Mouse (Mus musculus) limb, embryonic 14.5 days (tissue): Measurements from ENCODE around the gene Ifitm3. TPM values are rescaled to one million over a fixed set of nuclear protein-coding genes. Genes with fewer than 3 reads are reported as not detected.

Experiments used
- ATAC-seq: fragments of 200-750 bp; cut with Nextera tagmentation; 2 replicates; pipeline ENCODE4 v1.8.0; 2017; ENCODE audit warnings: low read depth, moderate number of reproducible peaks, moderate TSS enrichment; ENCODE audit not compliant: low FRiP score
- DNase-seq: peaks from one replicate; pipeline ENCODE4 v3.0.0-alpha.2; 2015; ENCODE audit warnings: low spot score
- H3K27ac ChIP-seq: fragments of 300-500 bp; sonication (generic); replicated peaks from 2 replicates; pipeline ENCODE4 v1.5.1; 2014; ENCODE audit warnings: low read depth, mild to moderate bottlenecking, low read length, moderate library complexity, mixed read lengths
- H3K27me3 ChIP-seq: fragments of 300-500 bp; sonication (generic); 2 replicates; pipeline ENCODE4 v1.6.1; 2014; ENCODE audit warnings: low read length, mixed read lengths; ENCODE audit not compliant: control insufficient read depth, insufficient read depth
- H3K36me3 ChIP-seq: fragments of 300-500 bp; sonication (generic); 2 replicates; pipeline ENCODE4 v1.6.1; 2014; ENCODE audit warnings: mild to moderate bottlenecking, low read length, moderate library complexity, mixed read lengths; ENCODE audit not compliant: control insufficient read depth, insufficient read depth
- H3K4me1 ChIP-seq: fragments of 300-500 bp; sonication (generic); 2 replicates; pipeline ENCODE4 v1.6.1; 2014; ENCODE audit warnings: antibody characterized with exemption, low read length, mixed read lengths; ENCODE audit not compliant: control insufficient read depth, insufficient read depth
- H3K4me2 ChIP-seq: fragments of 300-500 bp; sonication (generic); replicated peaks from 2 replicates; pipeline ENCODE4 v1.6.1; 2014; ENCODE audit warnings: low read depth, mild to moderate bottlenecking, low read length, moderate library complexity; ENCODE audit not compliant: severe bottlenecking
- H3K4me3 ChIP-seq: fragments of 300-500 bp; sonication (generic); replicated peaks from 2 replicates; pipeline ENCODE4 v1.5.1; 2014; ENCODE audit warnings: low read length
- H3K9ac ChIP-seq: fragments of 300-500 bp; sonication (generic); 2 replicates; pipeline ENCODE4 v1.6.1; 2014; ENCODE audit warnings: mild to moderate bottlenecking, low read depth, low read length, moderate library complexity; ENCODE audit not compliant: severe bottlenecking
- H3K9me3 ChIP-seq: fragments of 300-500 bp; sonication (generic); 2 replicates; pipeline ENCODE4 v1.6.1; 2016; ENCODE audit warnings: low read length; ENCODE audit not compliant: control insufficient read depth
- POLR2A ChIP-seq: fragments of 200-500 bp; IDR thresholded peaks from 2 replicates; pipeline ENCODE4 v1.8.0; 2012; ENCODE audit warnings: inconsistent platforms, mild to moderate bottlenecking, moderate library complexity, borderline replicate concordance; ENCODE audit not compliant: insufficient read depth, insufficient read length; ENCODE audit errors: extremely low read depth
- WGBS: fragments of 180-500 bp; shearing (Covaris S2); extraction: QIAGEN DNeasy Blood & Tissue Kit; methylation state at CpG from one replicate; pipeline ENCODE4 v1.1.7; 2014; 5-methylcytosine and 5-hydroxymethylcytosine counted together
- polyA plus RNA-seq, 2 experiments: library from polyadenylated mRNA; depleted of rRNA in 1 of 2; stranded (reverse) in 1 of 2; unstranded in 1 of 2; fragments of >200 nt; fragmentation: Nextera tagmentation in 1 of 2; extraction: Ambion mirVana in 1 of 2; gene quantifications; 2 replicates each; pipeline versions ENCODE4 v1.2.1 to v1.2.3; 2012 to 2014

Gene Ifitm3
- polyA plus RNA-seq, 2 experiments = 85.6 to 201 TPM

- ATAC-seq = no peak
- WGBS = 89% methylated on average over 14 of the region's 14 CpGs
- H3K27ac ChIP-seq = no peak overlapping the region
Observed at GRCm38 (mm10) chr7:140991117-140991689, 19.4 kb downstream of the Ifitm3 start.

GRCm38 (mm10) chr7:140990622-140991021, 19.9 kb downstream of the Ifitm3 start:
- Histone ChIP-seq H3K9me3 (no peaks in the 10 kb centered on the region), H3K4me3 (no peak overlapping the region), H3K9ac (no peak overlapping the region), H3K4me1 (peaks cover 8% of the 10 kb centered on the region), H3K27ac (no peak overlapping the region), H3K27me3 (no peaks in the 10 kb centered on the region), H3K4me2 (no peak overlapping the region), H3K36me3 (no peaks in the 10 kb centered on the region)
- no peak for TF ChIP-seq POLR2A
- 38% methylated on average over 5 of the region's 5 CpGs for WGBS
- ATAC-seq (no peak), DNase-seq (no peak)

More at GRCm38 (mm10) chr7:140991117-140991689, 19.4 kb downstream of the Ifitm3 start:
- Histone ChIP-seq H3K4me1 (peaks cover 8% of the 10 kb centered on the region), H3K9ac (no peak overlapping the region), H3K9me3 (no peaks in the 10 kb centered on the region), H3K36me3 (no peaks in the 10 kb centered on the region), H3K4me3 (no peak overlapping the region), H3K4me2 (no peak overlapping the region), H3K27me3 (no peaks in the 10 kb centered on the region)
- no peak for DNase-seq
- no peak for TF ChIP-seq POLR2A

GRCm38 (mm10) chr7:140990185-140990584, 20.4 kb downstream of the Ifitm3 start:
- 60% methylated on average over 6 of the region's 6 CpGs for WGBS
- no peak for ATAC-seq

DNA sequence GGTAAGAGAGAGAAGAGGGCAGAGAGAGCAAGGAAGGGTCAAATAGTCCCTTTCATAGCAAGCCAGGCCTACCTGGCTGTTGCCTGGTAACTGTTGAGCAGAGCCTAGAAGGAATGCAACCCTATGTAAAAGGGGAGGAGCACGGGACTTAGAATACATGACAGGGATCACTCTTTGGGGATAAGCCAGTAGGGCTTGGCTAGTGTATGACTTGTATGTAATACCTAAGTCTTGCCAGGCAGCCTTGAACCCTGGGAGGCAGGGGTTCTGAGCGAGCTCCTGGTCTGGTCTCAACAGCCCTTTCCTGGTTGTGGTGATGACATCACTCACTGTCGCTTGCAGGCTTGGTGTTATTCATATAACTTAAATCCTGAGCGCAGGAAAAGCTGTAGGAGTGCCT, 21.5 kb downstream of the Ifitm3 start:
- Histone ChIP-seq H3K27ac (no peak overlapping the region), H3K36me3 (no peaks in the 10 kb centered on the region), H3K27me3 (no peaks in the 10 kb centered on the region), H3K4me3 (no peak overlapping the region), H3K4me2 (no peak overlapping the region), H3K4me1 (peaks cover 8% of the 10 kb centered on the region), H3K9ac (no peak overlapping the region), H3K9me3 (no peaks in the 10 kb centered on the region)
- ATAC-seq = no peak
- no peak for DNase-seq
- 79% methylated on average over 4 of the region's 4 CpGs for WGBS
- TF ChIP-seq POLR2A = no peak

More at GRCm38 (mm10) chr7:140990185-140990584, 20.4 kb downstream of the Ifitm3 start:
- DNase-seq = no peak
- H3K4me1 ChIP-seq = peaks cover 8% of the 10 kb centered on the region
- H3K27ac ChIP-seq = no peak overlapping the region
- H3K36me3 ChIP-seq = no peaks in the 10 kb centered on the region
- no peak overlapping the region for H3K9ac ChIP-seq
- no peak overlapping the region for H3K4me3 ChIP-seq
- H3K27me3 ChIP-seq = no peaks in the 10 kb centered on the region
- TF ChIP-seq POLR2A = no peak
- H3K4me2 ChIP-seq = no peak overlapping the region
- H3K9me3 ChIP-seq = no peaks in the 10 kb centered on the region

DNA sequence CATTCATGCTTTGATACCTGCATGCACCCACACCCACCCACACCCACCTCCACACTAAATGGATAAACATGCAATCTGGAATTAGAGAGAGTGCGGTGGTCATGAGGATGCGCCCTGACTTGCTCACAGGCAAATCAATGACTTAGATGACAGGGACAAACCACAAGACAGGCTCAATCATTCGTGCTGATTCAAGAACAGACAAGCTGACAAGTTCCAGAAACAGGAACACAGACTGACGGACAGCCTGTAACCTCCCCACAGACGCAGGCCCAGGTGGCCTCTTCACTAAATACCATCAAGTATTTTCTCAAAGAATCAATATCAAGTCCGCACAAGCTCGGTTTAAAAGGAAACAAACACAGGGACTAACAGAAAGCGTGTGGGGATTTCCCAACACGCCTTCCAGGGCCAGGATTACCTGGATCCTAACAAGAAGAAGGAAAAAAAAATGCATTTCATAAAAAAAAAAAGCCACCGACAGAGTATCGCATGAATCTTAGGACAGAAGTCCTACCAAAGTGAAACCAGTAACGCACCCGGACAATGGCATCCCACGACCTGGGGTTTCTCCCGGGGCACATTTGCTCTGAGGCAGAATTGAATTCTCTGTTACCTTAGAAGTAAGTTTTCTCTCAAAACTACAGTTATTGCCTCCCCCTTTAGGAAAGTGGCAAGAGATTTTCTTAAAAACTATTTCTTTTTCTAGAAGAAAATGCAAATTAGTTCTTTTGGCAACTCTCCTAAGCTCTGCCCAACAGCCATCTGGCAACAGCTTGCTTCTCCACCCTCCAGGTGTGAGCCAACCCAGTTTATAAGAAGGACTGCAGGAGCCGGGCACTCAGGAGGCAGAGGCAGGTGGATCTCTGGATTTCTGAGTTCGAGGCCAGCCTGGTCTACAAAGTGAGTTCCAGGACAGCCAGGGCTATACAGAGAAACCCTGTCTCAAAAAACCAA, 23.1 kb downstream of the Ifitm3 start:
- ATAC-seq = no peak
- H3K27ac ChIP-seq = no peak overlapping the region
- H3K4me1 ChIP-seq = peaks cover 8% of the 10 kb centered on the region
- 80% methylated on average over 17 of the region's 17 CpGs for WGBS
- H3K4me2 ChIP-seq = no peak overlapping the region
- H3K9ac ChIP-seq = no peak overlapping the region
- no peak overlapping the region for H3K4me3 ChIP-seq
- DNase-seq = no peak
- no peaks in the 10 kb centered on the region for H3K9me3 ChIP-seq
- H3K36me3 ChIP-seq = no peaks in the 10 kb centered on the region
- no peaks in the 10 kb centered on the region for H3K27me3 ChIP-seq
- no peak for TF ChIP-seq POLR2A
